Comparison of ENCODE assay signal across 8 mouse cellular contexts in genomic region chr7:83201768-83202493, GRCm38 (mm10).
DNase-seq lines count a peak whose midpoint lies in the region; ATAC-seq lines count a peak whose summit lies in the region.

No protein-coding gene starts in this region.

- peak overlapping the region; percentile 68 for H3K9ac ChIP-seq in hindbrain, embryonic 13.5 days

- H3K4me3 ChIP-seq in hindbrain, embryonic 13.5 days = peak overlapping the region; percentile 26

- peak overlapping the region; percentile 96 for H3K27ac ChIP-seq in hindbrain, embryonic 13.5 days

- 5% methylated on average over 11 of the region's 11 CpGs for WGBS in hindbrain, embryonic 13.5 days

- peaks cover 56% of the 10 kb centered on the region for H3K4me1 ChIP-seq in hindbrain, embryonic 13.5 days (replicated peaks)

- H3K9me3 ChIP-seq in hindbrain, embryonic 13.5 days = no peaks in the 10 kb centered on the region

- H3K4me2 ChIP-seq in hindbrain, embryonic 13.5 days = peak overlapping the region; percentile 53

- peak; percentile 85 for ATAC-seq in hindbrain, embryonic 13.5 days (ENCODE audit: low FRiP score)

- H3K27me3 ChIP-seq in hindbrain, embryonic 13.5 days = no peaks in the 10 kb centered on the region

- no peaks in the 10 kb centered on the region for H3K36me3 ChIP-seq in hindbrain, embryonic 13.5 days

- peak; percentile 49 for DNase-seq in MN1 (ENCODE audit: low spot score)
- DNase-seq in cerebellum, adult 8-10 months = peak; percentile 41
- DNase-seq in frontal cortex, postnatal 10 days (ENCODE audit: low spot score in 2 of 2) = peak; percentile 31 to 63
- DNase-seq in layer of hippocampus, postnatal 14 days (ENCODE audit: low spot score in 2 of 2) = peak; percentile 64 to 66
- DNase-seq in lung, postnatal 14 days = peak; percentile 53
- DNase-seq in right cerebral cortex, adult 18-20 months = peak; percentile 68
- DNase-seq in spleen, postnatal 4 days (ENCODE audit: low spot score in 2 of 2) = no peak

Comparison
In these comparisons a context has a peak if more than half of its experiments do, and no peak if none do; other contexts are left out.
1. DNase-seq: peak in MN1 (single experiment), cerebellum, adult 8-10 months (single experiment), frontal cortex, postnatal 10 days (2 of 2), layer of hippocampus, postnatal 14 days (2 of 2), lung, postnatal 14 days (single experiment) and right cerebral cortex, adult 18-20 months (single experiment); none in spleen, postnatal 4 days (0 of 2).